Mouse (Mus musculus) adipocyte (in vitro differentiated cells): ENCODE measurements around the gene Reep3.
"Not testable (repeated sequence)": the region's sequence is repeated elsewhere in the genome, so short reads cannot be mapped to it uniquely, and the experiment has no call there.

Experiments
- DNase-seq: peaks from one replicate; pipeline ENCODE4 v3.0.0-alpha.2; 2016; ENCODE audit warnings: low spot score

Reep3 gene

GRCm38 (mm10) chr10:67096621-67097436 lies at the start of gene Reep3:
Reep3 (minus strand) TSS chr10:67096945.
- peak; percentile 47 for DNase-seq

DNA sequence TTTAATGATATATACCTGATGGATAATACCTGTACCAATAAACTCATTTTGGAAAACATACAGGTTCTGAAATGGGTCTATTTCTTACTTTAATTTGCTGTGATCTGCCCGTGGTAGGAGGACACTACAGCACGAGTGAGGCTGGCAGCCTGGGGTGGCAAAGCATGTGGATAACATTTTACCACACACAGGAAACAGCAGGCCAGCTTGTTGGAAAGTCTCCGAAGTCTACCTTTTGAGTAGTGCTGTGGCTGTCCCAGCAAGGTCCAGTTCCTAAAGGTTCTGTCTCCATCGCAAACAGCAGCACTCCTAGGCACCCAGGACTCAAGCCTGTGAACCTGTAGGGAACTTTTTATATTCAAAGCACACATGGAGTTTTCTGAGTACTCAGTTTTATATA lies 48.9 kb upstream of the Reep3 start:
- DNase-seq, result no peak

- no peak for DNase-seq
Observed at GRCm38 (mm10) chr10:67144269-67144668, 47.5 kb upstream of the Reep3 start.

DNA sequence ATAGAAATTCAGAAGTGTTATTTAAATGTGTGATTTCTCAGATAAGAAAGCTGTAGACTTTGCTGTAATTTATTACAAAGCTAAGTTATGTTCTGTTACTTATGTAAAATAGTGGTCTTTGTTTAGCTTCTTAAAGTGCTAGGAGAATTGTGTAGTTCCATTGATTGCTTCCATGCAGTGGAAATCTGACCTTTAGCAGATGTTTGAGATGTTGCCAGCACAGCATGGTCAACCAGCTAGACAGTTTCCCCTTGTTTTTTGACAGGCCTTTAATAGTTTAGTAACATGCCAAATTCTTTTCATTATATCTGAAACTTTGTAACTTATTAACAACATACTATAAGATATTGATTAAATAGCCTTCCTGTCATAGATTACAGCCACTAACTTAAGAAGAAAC lies 46.9 kb upstream of the Reep3 start:
- DNase-seq, result peak; percentile 54

DNA sequence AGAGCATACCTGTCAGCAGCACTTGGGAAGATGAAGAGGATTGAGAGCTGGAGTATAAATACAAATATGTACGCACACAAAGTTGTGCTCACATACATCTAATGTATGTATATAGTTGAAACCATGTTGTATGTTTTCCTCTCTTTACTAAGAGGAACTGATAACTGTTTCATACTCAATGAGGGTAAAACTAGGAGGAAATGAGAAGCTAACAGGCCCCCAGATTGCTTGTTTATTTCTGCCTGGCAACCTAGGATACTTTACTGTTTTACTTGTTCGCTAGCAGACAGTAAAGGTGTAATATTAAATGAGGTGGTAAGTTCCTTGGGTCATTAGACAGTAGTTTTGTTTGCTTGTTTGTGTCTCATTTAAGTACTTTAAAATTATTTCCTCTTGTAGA lies 40.7 kb upstream of the Reep3 start:
- DNase-seq, result no peak

DNA sequence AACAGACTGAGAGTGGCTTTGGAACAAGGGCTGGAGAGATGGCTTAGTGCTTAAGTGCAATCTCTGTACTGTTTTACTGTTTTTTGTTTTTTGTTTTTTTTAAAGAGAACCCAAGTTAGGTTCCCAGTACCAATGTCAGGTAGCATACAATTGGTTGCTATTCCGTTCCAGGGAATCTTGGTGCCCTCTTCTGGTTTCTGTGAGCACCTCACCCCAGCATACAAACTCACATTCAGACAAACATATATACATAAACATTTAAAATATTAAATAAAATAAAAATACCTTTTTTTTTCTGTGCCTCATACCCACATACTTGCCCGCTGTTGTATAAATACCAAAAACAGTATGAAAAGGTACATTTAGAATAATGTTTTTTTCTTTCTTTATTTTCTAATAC lies 37.6 kb upstream of the Reep3 start:
- no peak for DNase-seq

DNA sequence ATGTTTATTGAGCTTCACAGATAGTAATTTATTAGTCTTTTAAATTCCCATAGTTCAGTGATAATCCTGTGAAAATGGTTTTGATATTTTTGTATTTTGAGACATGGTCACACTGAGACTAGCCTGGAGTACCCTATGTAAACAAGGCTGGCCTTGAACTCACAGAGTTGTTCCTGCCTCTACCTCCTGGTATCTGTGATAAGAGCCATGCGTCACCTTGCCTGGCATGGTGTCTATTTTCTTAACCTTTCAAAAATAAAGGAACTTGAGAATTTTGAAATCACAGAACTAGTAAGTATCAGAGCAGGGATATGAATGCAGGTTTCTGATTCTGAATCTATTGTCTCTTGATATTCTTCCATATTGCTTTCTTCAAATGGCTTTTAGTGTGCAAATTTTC lies 35.0 kb upstream of the Reep3 start:
- DNase-seq, result no peak

- peak; percentile 57 for DNase-seq
Observed at GRCm38 (mm10) chr10:67129531-67129930, 32.8 kb upstream of the Reep3 start.

- peak; percentile 22 for DNase-seq
Observed at GRCm38 (mm10) chr10:67126859-67127758, 30.4 kb upstream of the Reep3 start.

DNA sequence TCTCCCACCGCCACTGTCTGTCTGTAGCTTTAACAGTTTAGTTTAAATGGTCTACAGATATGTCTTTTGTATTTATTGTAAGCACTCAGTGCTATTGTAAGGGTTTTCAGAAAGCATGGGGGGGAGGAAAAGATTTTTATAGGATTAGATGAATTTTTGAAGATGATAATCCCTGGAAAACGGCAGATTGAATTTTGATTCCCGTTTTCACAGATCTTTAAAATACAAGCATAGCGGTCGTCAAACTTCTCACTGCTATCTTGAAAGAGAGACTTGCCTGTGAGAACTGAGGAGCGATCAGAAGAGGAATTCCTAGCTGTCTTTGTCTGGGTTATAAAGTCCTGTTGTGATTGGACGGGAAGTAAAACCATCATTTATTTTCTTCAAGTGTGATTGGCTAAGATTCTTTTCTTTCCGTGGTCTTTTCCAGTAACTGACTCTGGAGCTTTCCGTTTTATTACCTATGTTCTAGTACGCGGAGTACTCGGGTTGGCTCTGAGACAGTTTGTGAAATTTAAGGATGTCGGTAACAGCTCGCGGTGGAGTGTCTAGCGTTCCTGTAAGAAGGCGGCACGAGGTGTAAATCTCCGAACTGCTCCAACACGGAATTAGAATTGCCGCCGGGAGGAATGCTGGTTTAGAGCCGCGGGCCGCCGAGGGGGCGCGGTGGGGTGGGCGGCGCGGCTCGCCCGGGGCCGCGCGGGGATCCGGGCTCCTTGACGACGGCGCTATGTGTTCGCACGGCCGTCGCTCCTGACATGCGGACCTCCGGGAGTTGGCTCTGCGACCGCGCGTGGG lies 29.5 kb upstream of the Reep3 start:
- DNase-seq, result peak; percentile 81

- no peak for DNase-seq
Observed at GRCm38 (mm10) chr10:67124156-67124555, 27.4 kb upstream of the Reep3 start.

DNA sequence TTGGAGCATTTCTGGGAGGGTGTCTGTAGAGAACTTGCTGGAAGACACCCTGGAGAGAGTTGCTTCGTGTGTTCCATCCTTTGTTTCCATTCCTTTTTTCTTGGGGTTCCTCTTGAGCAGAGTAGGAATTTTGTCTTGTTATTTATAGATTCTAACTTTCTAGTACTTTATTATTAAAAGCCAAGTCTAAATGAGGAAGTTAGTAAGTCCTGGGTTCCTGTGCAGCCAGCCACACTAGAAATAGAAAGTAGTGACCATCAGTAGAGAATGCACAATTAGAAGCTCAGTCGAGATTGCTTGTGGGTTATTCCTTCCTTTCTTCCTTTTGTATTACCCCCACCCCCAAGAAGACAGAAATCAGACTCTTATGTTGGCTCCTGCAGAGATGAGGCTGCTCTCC lies 27.0 kb upstream of the Reep3 start:
- DNase-seq, result no peak

DNA sequence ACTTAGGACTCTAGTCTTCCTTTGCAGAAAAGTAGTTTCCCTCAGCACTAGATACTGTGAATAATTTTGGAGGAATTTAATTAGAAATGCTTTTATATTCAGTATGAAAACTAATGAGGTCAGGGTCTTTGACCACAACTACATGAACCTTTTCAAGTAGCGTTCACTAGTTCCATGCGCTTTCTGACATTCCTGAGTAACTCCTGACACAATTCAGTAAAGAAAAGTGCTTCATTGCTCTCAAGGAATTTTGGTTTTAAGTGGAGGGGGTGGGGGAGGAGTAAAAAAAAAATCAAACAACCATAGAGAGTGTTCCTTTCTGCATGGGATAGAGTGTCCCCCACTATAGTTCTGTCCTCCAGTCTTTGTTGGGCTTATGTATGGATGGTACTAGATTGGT lies 23.9 kb upstream of the Reep3 start:
- DNase-seq, result no peak

- DNase-seq, result no peak
Observed at GRCm38 (mm10) chr10:67120180-67120579, 23.4 kb upstream of the Reep3 start.

DNA sequence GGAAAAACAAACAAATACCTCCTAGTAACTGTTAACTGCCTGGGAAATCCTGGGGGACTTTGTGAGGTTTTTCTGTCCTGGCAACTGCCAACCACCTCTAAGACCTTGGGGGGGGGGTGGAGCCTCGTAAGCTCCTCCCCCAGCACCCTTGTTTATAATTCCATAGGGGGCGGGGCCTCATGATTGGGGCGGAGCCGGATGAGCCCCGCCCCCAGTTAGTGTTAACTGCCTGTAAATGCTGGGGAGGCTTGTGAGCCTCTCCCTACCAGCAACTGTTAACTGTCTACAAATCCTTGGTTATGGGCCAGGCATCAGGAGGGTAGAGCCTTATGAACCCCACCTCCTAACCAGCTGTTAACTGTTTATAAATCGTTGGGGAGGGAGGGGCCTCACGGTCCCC lies 22.5 kb upstream of the Reep3 start:
- DNase-seq, result no peak

DNA sequence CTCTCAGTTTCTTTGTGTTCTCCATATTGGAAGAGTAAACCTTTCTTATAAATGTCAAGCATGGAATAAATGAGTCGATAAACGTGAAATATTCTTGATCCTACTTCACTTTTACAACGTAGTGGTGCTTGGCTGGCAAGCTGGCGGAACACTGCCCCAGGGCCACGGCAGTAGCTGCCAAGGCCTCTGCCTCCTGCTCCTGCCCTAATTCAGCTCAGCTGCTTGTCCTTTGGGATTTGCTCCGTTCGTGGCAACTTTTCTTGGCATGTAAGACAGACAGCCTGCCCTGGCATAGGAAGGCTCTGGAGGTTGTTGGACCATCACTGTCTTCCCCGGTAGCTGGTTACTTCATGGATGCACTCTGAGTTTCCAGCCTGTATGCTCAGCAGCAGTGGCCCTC lies 19.5 kb upstream of the Reep3 start:
- peak; percentile 90 for DNase-seq

GRCm38 (mm10) chr10:67115666-67116091 lies 18.9 kb upstream of the Reep3 start:
- DNase-seq, result peak; percentile 63

- peak; percentile 64 for DNase-seq
Observed at GRCm38 (mm10) chr10:67115115-67115514, 18.4 kb upstream of the Reep3 start.

GRCm38 (mm10) chr10:67113833-67114232 lies 17.1 kb upstream of the Reep3 start:
- DNase-seq, result no peak

GRCm38 (mm10) chr10:67112967-67113366 lies 16.2 kb upstream of the Reep3 start:
- not testable (repeated sequence) for DNase-seq

GRCm38 (mm10) chr10:67111799-67112177 lies 15.0 kb upstream of the Reep3 start:
- DNase-seq, result no peak
